Mouse (Mus musculus): ENCODE results near the gene Pum1.
"Not testable (repeated sequence)": the region's sequence is repeated elsewhere in the genome, so short reads cannot be mapped to it uniquely, and the experiment has no call there.

Pum1 gene

GRCm38 (mm10) chr4:130662979-130663725, at the start of gene Pum1:
TSS of gene Pum1 (plus strand) at chr4:130663321.
- peak; percentile 96 for DNase-seq (ENCODE audit: low spot score)

GRCm38 (mm10) chr4:130629391-130629790, 33.7 kb upstream of the Pum1 start:
- peak; percentile 73 for DNase-seq (ENCODE audit: low spot score)

GRCm38 (mm10) chr4:130630232-130630847, 32.8 kb upstream of the Pum1 start:
- DNase-seq (ENCODE audit: low spot score) = peak; percentile 34

- not testable (repeated sequence) for DNase-seq (ENCODE audit: low spot score)
Measured at GRCm38 (mm10) chr4:130635076-130635475, 28.0 kb upstream of the Pum1 start.

- DNase-seq (ENCODE audit: low spot score) = no peak
Measured at GRCm38 (mm10) chr4:130636761-130637160, 26.4 kb upstream of the Pum1 start.

- no peak for DNase-seq (ENCODE audit: low spot score)
Measured at GRCm38 (mm10) chr4:130637488-130638422, 25.4 kb upstream of the Pum1 start.

- DNase-seq (ENCODE audit: low spot score) = no peak
Measured at GRCm38 (mm10) chr4:130640031-130640717, 22.9 kb upstream of the Pum1 start.

GRCm38 (mm10) chr4:130642468-130642867, 20.7 kb upstream of the Pum1 start:
- no peak for DNase-seq (ENCODE audit: low spot score)

- DNase-seq (ENCODE audit: low spot score) = no peak
Measured at GRCm38 (mm10) chr4:130645426-130645825, 17.7 kb upstream of the Pum1 start.

GRCm38 (mm10) chr4:130651286-130651685, 11.8 kb upstream of the Pum1 start:
- no peak for DNase-seq (ENCODE audit: low spot score)

- DNase-seq (ENCODE audit: low spot score) = no peak
Measured at GRCm38 (mm10) chr4:130652546-130652945, 10.6 kb upstream of the Pum1 start.

- DNase-seq (ENCODE audit: low spot score) = no peak
Measured at GRCm38 (mm10) chr4:130657820-130658565, 5.1 kb upstream of the Pum1 start.

GRCm38 (mm10) chr4:130659470-130659869, 3.7 kb upstream of the Pum1 start:
- DNase-seq (ENCODE audit: low spot score) = no peak

GRCm38 (mm10) chr4:130660106-130660505, 3.0 kb upstream of the Pum1 start:
- DNase-seq (ENCODE audit: low spot score) = no peak

GRCm38 (mm10) chr4:130661151-130661550, 2.0 kb upstream of the Pum1 start:
- DNase-seq (ENCODE audit: low spot score) = no peak

GRCm38 (mm10) chr4:130662305-130662704, 816 bp upstream of the Pum1 start:
- DNase-seq (ENCODE audit: low spot score) = not testable (repeated sequence)

- DNase-seq (ENCODE audit: low spot score) = peak; percentile 68
Measured at GRCm38 (mm10) chr4:130663810-130664401, 785 bp downstream of the Pum1 start.

GRCm38 (mm10) chr4:130664414-130665029, 1.4 kb downstream of the Pum1 start:
- DNase-seq (ENCODE audit: low spot score) = no peak

- DNase-seq (ENCODE audit: low spot score) = no peak
Measured at GRCm38 (mm10) chr4:130665176-130665575, 2.1 kb downstream of the Pum1 start.

- DNase-seq (ENCODE audit: low spot score) = no peak
Measured at GRCm38 (mm10) chr4:130667686-130668085, 4.6 kb downstream of the Pum1 start.
